Mouse (Mus musculus): ENCODE results near the gene Glcci1. TPM values are rescaled to one million over a fixed set of nuclear protein-coding genes. Genes with fewer than 3 reads are reported as not detected.

Glcci1 gene
- polyA plus RNA-seq, 1 experiment from 2014 or later: 6.3 TPM

DNA sequence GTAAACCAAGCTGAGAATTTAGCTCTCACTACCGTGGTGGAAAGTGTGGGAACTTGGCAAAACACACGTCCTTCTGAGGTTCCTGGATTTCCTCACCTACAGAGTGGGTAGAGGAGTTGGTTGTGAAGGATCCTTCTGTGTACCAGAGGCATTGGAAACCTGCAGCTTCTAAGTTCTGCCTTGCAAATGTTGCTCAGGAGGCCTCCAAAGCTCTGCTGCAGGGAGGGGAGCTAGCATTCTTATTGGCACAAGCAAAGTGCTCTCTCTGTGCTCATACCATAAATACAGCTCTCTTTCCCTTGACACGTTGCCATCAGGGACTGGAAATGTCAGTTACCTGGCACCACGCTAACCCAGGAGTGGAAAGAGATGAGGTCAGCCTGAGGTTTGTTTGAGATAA is 129.5 kb downstream of the Glcci1 start:
- Histone ChIP-seq H3K4me1 (ENCODE audit: insufficient read depth, low read length) (no peaks in the 10 kb centered on the region), H3K9me3 (ENCODE audit: low read length) (no peaks in the 10 kb centered on the region), H3K36me3 (ENCODE audit: insufficient read depth, low read length) (no peaks in the 10 kb centered on the region), H3K27ac (ENCODE audit: low read length) (no peak overlapping the region), H3K27me3 (ENCODE audit: insufficient read depth, low read length) (no peaks in the 10 kb centered on the region), H3K4me2 (replicated peaks; ENCODE audit: low read depth, low read length) (no peak overlapping the region), H3K4me3 (ENCODE audit: low read length) (no peak overlapping the region), H3K9ac (replicated peaks; ENCODE audit: low read length) (no peak overlapping the region)
- WGBS: 74% methylated on average over 4 of the region's 4 CpGs
- no peak for ATAC-seq (ENCODE audit: low FRiP score, low TSS enrichment)

GRCm38 (mm10) chr6:8639526-8639925 is 130.1 kb downstream of the Glcci1 start:
- Histone ChIP-seq H3K27me3 (ENCODE audit: insufficient read depth, low read length) (no peaks in the 10 kb centered on the region), H3K4me3 (ENCODE audit: low read length) (no peak overlapping the region), H3K4me1 (ENCODE audit: insufficient read depth, low read length) (no peaks in the 10 kb centered on the region), H3K36me3 (ENCODE audit: insufficient read depth, low read length) (no peaks in the 10 kb centered on the region), H3K27ac (ENCODE audit: low read length) (no peak overlapping the region), H3K9ac (replicated peaks; ENCODE audit: low read length) (no peak overlapping the region), H3K4me2 (replicated peaks; ENCODE audit: low read depth, low read length) (no peak overlapping the region), H3K9me3 (ENCODE audit: low read length) (no peaks in the 10 kb centered on the region)
- no peak for ATAC-seq (ENCODE audit: low FRiP score, low TSS enrichment)
- 84% methylated on average over 2 of the region's 2 CpGs for WGBS

DNA sequence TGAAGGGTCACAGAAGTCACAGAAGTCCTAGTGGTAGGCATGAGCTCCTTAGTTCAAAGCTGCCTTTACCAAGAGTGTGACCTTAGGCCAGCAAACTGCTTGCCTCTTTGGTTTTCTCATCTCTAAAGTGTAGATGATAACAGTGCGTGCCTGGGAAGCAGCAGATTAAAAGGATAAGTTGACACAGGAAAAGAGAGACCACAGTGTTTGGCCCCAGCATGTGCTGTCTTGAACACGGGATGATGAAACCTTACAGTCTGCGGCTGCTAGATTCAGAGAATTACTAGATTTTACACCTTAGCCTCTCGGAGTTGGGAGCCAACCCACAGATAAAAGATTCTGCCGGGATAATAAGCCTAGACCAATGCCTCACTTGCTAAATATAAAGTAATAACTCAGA is 131.5 kb downstream of the Glcci1 start:
- no peak for ATAC-seq (ENCODE audit: low FRiP score, low TSS enrichment)
- Histone ChIP-seq H3K36me3 (ENCODE audit: insufficient read depth, low read length) (no peaks in the 10 kb centered on the region), H3K9me3 (ENCODE audit: low read length) (no peaks in the 10 kb centered on the region), H3K9ac (replicated peaks; ENCODE audit: low read length) (no peak overlapping the region), H3K4me1 (ENCODE audit: insufficient read depth, low read length) (peaks cover 3% of the 10 kb centered on the region; the same call in 1 of the 2 replicates), H3K27me3 (ENCODE audit: insufficient read depth, low read length) (no peaks in the 10 kb centered on the region), H3K27ac (ENCODE audit: low read length) (no peak overlapping the region), H3K4me3 (ENCODE audit: low read length) (no peak overlapping the region), H3K4me2 (replicated peaks; ENCODE audit: low read depth, low read length) (no peak overlapping the region)
- WGBS: 91% methylated on average over 5 of the region's 5 CpGs

GRCm38 (mm10) chr6:8644703-8645102 is 135.3 kb downstream of the Glcci1 start:
- Histone ChIP-seq H3K4me1 (ENCODE audit: insufficient read depth, low read length) (peaks cover 14% of the 10 kb centered on the region; the same call in 1 of the 2 replicates), H3K27ac (ENCODE audit: low read length) (0 out of 2 replicates have a peak overlapping the region, but pooled peaks have one; percentile 0), H3K4me2 (replicated peaks; ENCODE audit: low read depth, low read length) (no peak overlapping the region), H3K9ac (replicated peaks; ENCODE audit: low read length) (no peak overlapping the region), H3K4me3 (ENCODE audit: low read length) (no peak overlapping the region), H3K36me3 (ENCODE audit: insufficient read depth, low read length) (no peaks in the 10 kb centered on the region), H3K27me3 (ENCODE audit: insufficient read depth, low read length) (no peaks in the 10 kb centered on the region), H3K9me3 (ENCODE audit: low read length) (no peaks in the 10 kb centered on the region)
- 72% methylated on average over 10 of the region's 10 CpGs for WGBS
- no peak for ATAC-seq (ENCODE audit: low FRiP score, low TSS enrichment)

- Histone ChIP-seq H3K27me3 (ENCODE audit: insufficient read depth, low read length) (no peaks in the 10 kb centered on the region), H3K36me3 (ENCODE audit: insufficient read depth, low read length) (no peaks in the 10 kb centered on the region), H3K4me1 (ENCODE audit: insufficient read depth, low read length) (peaks cover 14% of the 10 kb centered on the region; the same call in 1 of the 2 replicates), H3K4me2 (replicated peaks; ENCODE audit: low read depth, low read length) (no peak overlapping the region), H3K9me3 (ENCODE audit: low read length) (no peaks in the 10 kb centered on the region), H3K9ac (replicated peaks; ENCODE audit: low read length) (no peak overlapping the region), H3K27ac (ENCODE audit: low read length) (peak overlapping the region; percentile 7; the same call in 1 of the 2 replicates), H3K4me3 (ENCODE audit: low read length) (no peak overlapping the region)
- WGBS: 68% methylated on average over 2 of the region's 2 CpGs
- no peak for ATAC-seq (ENCODE audit: low FRiP score, low TSS enrichment)
Observed at GRCm38 (mm10) chr6:8645708-8646107, 136.3 kb downstream of the Glcci1 start.

Data from kidney, embryonic 16.5 days (tissue).